Mouse (Mus musculus) olfactory bulb, adult 2 months (tissue): ENCODE results near the gene Dnajc1.

Experiments
- CTCF ChIP-seq: fragments of 200-500 bp; IDR thresholded peaks from 2 replicates; pipeline ENCODE4 v1.5.1; 2012; ENCODE audit warnings: low read depth, mild to moderate bottlenecking, low read length, moderate library complexity; ENCODE audit not compliant: insufficient read depth
- POLR2A ChIP-seq: fragments of 200-500 bp; IDR thresholded peaks from 2 replicates; pipeline ENCODE4 v1.6.1; 2012; ENCODE audit warnings: mild to moderate bottlenecking, low read depth, low read length, moderate library complexity; ENCODE audit not compliant: insufficient read depth

DNA sequence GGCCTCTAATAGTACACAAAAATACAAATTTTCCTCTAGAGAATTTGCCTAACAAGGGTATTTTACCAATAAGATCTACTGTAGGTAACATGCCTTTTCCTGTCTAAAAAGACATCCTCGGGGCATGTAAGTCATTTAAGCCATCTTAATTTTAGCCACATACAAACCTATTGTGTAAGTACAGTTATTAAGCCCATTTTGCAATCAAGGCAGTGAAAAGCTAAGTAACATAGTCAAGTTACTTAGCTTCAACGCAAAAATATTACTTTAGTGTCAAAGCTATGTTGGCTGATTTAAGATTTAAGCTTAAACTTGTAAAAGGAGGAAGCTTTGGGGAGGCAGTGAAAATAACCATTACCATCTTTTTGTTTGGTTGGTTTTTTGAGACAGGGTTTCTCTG lies 74.0 kb downstream of the Dnajc1 start:
- TF ChIP-seq CTCF (no peak), POLR2A (no peak)
